Mouse (Mus musculus) heart, adult 2 months (tissue): Measurements from ENCODE around the gene Muc4.

Experiments used
- CTCF ChIP-seq: fragments of 200-600 bp; IDR thresholded peaks from 2 replicates; pipeline ENCODE4 v1.8.1; 2022; ENCODE audit warnings: antibody characterized with exemption, mild to moderate bottlenecking, moderate library complexity
- EP300 ChIP-seq: fragments of 200-500 bp; IDR thresholded peaks from 2 replicates; pipeline ENCODE4 v1.6.1; 2011; ENCODE audit warnings: low read depth, low read length, control low read depth; ENCODE audit not compliant: insufficient read depth

DNA sequence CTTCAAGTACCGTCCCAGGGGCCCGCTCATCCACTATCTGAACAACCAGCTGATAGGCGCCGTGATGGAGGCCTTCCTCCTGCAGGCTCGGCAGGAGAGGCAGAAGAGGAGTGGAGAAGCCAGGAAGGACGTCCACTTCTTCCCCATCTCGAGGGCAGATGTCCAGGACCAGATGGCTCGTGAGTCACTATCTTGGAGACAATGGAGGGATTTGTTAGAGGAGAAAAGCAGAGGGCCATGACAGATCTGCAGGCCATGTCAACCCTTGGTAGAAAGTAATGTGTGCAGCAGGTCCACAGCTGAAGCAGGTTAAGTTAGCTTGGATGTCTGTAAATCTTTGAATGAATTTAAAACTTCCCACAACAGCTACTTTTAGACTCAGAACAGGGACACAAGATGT, 43.3 kb downstream of the Muc4 start:
- TF ChIP-seq EP300 (no peak), CTCF (no peak)
